Mouse (Mus musculus): ENCODE data around the gene Cdh22. TPM values are rescaled to one million over a fixed set of nuclear protein-coding genes. Genes with fewer than 3 reads are reported as not detected.

Gene Cdh22
- polyA plus RNA-seq, 1 experiment from 2014 or later: 0.50 TPM

DNA sequence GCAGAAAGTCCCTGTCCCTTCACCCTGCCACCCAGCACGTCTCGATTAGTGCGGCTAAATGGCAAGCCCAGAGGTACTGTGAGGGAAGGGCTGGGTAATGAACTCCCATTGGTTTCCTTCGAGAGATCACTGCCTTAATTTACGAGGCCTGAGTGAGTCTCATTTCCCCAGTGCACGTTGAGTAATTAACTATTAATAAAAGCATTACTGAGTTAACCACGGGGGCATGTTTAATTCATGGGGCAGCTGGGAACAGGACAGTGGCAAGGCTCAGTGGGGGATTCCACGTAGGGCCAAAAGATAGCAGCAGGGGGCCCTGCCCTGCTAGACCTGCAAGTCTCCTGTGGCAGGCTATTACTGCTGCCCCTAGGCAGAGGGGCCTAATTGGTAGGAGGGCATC, 36.7 kb upstream of the Cdh22 start:
- WGBS: 21% methylated on average over 8 of the region's 8 CpGs
- ATAC-seq: no peak
- H3K4me2 ChIP-seq (ENCODE audit: low read depth, low read length): no peak overlapping the region
- peaks cover 5% of the 10 kb centered on the region; the same call in 1 of the 2 replicates for H3K4me1 ChIP-seq (ENCODE audit: control insufficient read depth, insufficient read depth, low read length)
- H3K36me3 ChIP-seq (ENCODE audit: control insufficient read depth, insufficient read depth, low read length): no peaks in the 10 kb centered on the region
- no peak overlapping the region for H3K27ac ChIP-seq (ENCODE audit: low read length)
- no peak overlapping the region for H3K9ac ChIP-seq (ENCODE audit: low read depth, low read length)
- H3K4me3 ChIP-seq (ENCODE audit: low read length): no peak overlapping the region
- no peaks in the 10 kb centered on the region for H3K9me3 ChIP-seq (ENCODE audit: control insufficient read depth, low read length)
- 0 out of 2 replicates have a peak, but pooled peaks cover 3% of the 10 kb centered on the region for H3K27me3 ChIP-seq (replicated peaks; ENCODE audit: control insufficient read depth, insufficient read depth, low read length)

DNA sequence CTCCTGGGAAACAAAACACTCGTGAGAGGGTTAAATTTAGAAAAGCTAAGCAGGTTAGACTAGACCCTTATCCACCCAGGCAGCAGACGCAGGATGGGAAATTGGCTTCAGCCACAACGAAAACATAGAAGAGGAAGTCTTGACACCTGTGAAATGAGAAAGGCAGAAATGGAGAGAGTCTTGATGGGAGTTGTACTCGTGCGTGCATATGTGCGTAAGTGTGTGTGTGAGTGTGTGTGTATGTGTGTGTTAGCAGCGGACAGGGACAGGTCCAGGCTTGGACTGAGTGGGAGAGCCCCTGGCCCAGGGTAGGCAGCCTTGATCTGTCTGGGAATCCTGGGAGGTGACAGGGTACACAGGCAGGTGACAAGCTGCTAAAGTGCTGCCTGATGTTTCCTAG, 36.2 kb upstream of the Cdh22 start:
- Histone ChIP-seq H3K4me2 (ENCODE audit: low read depth, low read length) (no peak overlapping the region), H3K36me3 (ENCODE audit: control insufficient read depth, insufficient read depth, low read length) (no peaks in the 10 kb centered on the region), H3K27ac (ENCODE audit: low read length) (no peak overlapping the region), H3K9me3 (ENCODE audit: control insufficient read depth, low read length) (no peaks in the 10 kb centered on the region), H3K4me1 (ENCODE audit: control insufficient read depth, insufficient read depth, low read length) (peaks cover 5% of the 10 kb centered on the region; the same call in 1 of the 2 replicates), H3K27me3 (replicated peaks; ENCODE audit: control insufficient read depth, insufficient read depth, low read length) (0 out of 2 replicates have a peak, but pooled peaks cover 3% of the 10 kb centered on the region), H3K4me3 (ENCODE audit: low read length) (no peak overlapping the region), H3K9ac (ENCODE audit: low read depth, low read length) (no peak overlapping the region)
- no peak for ATAC-seq
- WGBS: 49% methylated on average over 7 of the region's 7 CpGs

DNA sequence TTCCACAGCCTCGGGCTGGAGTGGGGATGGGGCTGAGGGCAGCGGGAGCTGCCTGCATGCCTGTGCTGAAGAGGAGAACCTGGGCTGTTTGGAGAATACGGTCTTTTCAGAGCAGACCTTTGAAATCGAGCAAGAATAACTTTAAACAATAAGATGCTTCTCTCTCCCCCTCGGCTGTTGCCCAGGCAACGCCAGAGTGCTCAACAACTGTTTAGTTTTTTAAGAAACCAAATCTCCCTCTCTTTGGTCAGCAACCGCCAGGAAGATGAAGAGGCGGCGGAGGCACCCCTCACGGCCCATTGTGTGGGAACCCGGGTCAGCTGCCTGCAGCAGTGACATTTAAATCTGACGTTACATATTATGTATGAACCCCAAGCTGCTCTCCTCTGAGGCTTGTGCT, 32.1 kb upstream of the Cdh22 start:
- Histone ChIP-seq H3K4me2 (ENCODE audit: low read depth, low read length) (no peak overlapping the region), H3K4me3 (ENCODE audit: low read length) (no peak overlapping the region), H3K27ac (ENCODE audit: low read length) (no peak overlapping the region), H3K4me1 (ENCODE audit: control insufficient read depth, insufficient read depth, low read length) (no peaks in the 10 kb centered on the region), H3K9ac (ENCODE audit: low read depth, low read length) (no peak overlapping the region), H3K27me3 (replicated peaks; ENCODE audit: control insufficient read depth, insufficient read depth, low read length) (0 out of 2 replicates have a peak, but pooled peaks cover 9% of the 10 kb centered on the region), H3K9me3 (ENCODE audit: control insufficient read depth, low read length) (no peaks in the 10 kb centered on the region), H3K36me3 (ENCODE audit: control insufficient read depth, insufficient read depth, low read length) (no peaks in the 10 kb centered on the region)
- ATAC-seq: no peak
- WGBS: 21% methylated on average over 12 of the region's 12 CpGs

DNA sequence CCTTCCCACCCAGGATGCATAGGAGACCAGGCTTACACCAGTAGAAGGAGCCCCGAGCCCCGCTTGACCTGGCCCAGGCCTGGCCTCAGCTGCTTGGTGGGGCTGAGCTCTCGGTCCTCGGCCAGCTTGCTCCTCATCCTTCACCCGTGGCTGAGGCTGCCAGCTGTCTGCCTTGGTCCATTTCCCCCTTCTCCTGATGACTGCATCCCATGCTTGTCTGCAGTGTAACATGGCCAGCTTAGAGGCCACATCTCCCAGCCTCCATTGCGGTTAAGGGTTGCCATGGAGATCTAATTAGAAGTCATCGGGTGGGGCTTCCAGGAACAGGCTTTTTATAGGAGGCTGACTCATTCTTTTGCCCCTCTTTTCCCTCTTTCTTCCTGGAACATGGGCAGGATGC, 29.2 kb upstream of the Cdh22 start:
- H3K27ac ChIP-seq (ENCODE audit: low read length): no peak overlapping the region
- H3K36me3 ChIP-seq (ENCODE audit: control insufficient read depth, insufficient read depth, low read length): no peaks in the 10 kb centered on the region
- no peak for ATAC-seq
- H3K27me3 ChIP-seq (replicated peaks; ENCODE audit: control insufficient read depth, insufficient read depth, low read length): peaks cover 9% of the 10 kb centered on the region; the same call in 1 of the 2 replicates
- no peaks in the 10 kb centered on the region for H3K9me3 ChIP-seq (ENCODE audit: control insufficient read depth, low read length)
- H3K9ac ChIP-seq (ENCODE audit: low read depth, low read length): no peak overlapping the region
- H3K4me2 ChIP-seq (ENCODE audit: low read depth, low read length): no peak overlapping the region
- no peak overlapping the region for H3K4me3 ChIP-seq (ENCODE audit: low read length)
- H3K4me1 ChIP-seq (ENCODE audit: control insufficient read depth, insufficient read depth, low read length): no peaks in the 10 kb centered on the region
- WGBS: 59% methylated on average over 7 of the region's 7 CpGs

DNA sequence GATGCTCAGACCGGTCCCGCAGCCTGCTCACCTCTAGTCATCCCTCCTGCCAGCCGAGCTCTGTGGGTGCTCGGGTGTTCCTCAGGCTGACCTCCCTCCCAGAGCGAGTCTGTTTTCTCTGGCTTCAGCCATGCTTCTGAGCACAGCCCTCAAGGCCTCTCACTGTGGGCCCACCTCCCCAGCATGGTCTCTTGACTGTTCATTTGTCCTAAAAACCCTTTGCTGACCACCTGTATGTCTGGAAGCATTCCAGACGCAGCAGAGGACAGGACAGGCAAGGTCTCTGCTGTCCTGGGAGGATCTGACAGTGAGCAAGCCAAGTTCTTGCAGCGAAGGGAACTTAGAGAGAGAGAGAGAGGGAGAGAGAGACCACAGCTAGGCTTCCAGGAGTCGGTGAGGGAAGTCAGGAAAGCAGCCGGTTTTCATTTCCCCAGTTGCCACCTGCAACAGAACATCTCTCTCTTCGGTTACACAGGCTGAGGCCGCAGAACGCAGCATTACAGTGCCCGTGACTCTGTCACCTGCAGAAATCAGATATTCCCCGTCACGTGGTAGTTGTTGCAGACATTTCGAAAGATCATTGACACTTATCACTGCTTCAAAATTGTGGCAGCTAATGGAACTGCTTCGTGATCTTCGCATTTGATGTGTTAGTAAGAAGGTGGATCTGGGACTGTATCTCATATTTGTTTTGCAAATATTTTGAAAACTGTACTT, 27.8 kb upstream of the Cdh22 start:
- H3K36me3 ChIP-seq (ENCODE audit: control insufficient read depth, insufficient read depth, low read length): no peaks in the 10 kb centered on the region
- no peak overlapping the region for H3K4me2 ChIP-seq (ENCODE audit: low read depth, low read length)
- H3K27me3 ChIP-seq (replicated peaks; ENCODE audit: control insufficient read depth, insufficient read depth, low read length): peaks cover 9% of the 10 kb centered on the region; the same call in 1 of the 2 replicates
- no peaks in the 10 kb centered on the region for H3K9me3 ChIP-seq (ENCODE audit: control insufficient read depth, low read length)
- 61% methylated on average over 18 of the region's 18 CpGs for WGBS
- no peak overlapping the region for H3K4me3 ChIP-seq (ENCODE audit: low read length)
- H3K4me1 ChIP-seq (ENCODE audit: control insufficient read depth, insufficient read depth, low read length): no peaks in the 10 kb centered on the region
- no peak overlapping the region for H3K27ac ChIP-seq (ENCODE audit: low read length)
- no peak overlapping the region for H3K9ac ChIP-seq (ENCODE audit: low read depth, low read length)
- no peak for ATAC-seq

DNA sequence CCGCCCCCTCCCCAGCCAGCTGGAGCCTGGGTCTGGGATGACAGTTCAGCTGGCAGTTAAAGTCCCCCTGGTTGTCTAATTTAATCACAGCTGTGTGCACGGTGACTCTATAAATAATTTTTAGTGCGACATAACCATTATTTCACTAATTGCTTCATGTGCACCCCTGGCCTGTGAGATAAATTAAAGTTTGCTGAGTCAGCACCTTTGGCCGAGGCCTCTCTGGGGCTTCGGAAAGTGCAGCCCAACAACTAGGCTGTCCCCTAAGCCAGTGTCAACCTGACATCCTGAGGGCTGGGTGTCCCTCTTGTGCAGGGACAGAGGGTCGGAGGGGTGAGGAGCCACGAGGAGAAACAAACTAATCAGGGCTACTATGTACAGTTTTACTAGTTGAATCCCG, 25.2 kb upstream of the Cdh22 start:
- Histone ChIP-seq H3K27me3 (replicated peaks; ENCODE audit: control insufficient read depth, insufficient read depth, low read length) (peaks cover 10% of the 10 kb centered on the region; the same call in 1 of the 2 replicates), H3K4me2 (ENCODE audit: low read depth, low read length) (no peak overlapping the region), H3K4me3 (ENCODE audit: low read length) (no peak overlapping the region), H3K36me3 (ENCODE audit: control insufficient read depth, insufficient read depth, low read length) (no peaks in the 10 kb centered on the region), H3K27ac (ENCODE audit: low read length) (no peak overlapping the region), H3K9me3 (ENCODE audit: control insufficient read depth, low read length) (no peaks in the 10 kb centered on the region), H3K4me1 (ENCODE audit: control insufficient read depth, insufficient read depth, low read length) (no peaks in the 10 kb centered on the region), H3K9ac (ENCODE audit: low read depth, low read length) (no peak overlapping the region)
- WGBS: 72% methylated on average over 8 of the region's 8 CpGs
- ATAC-seq: no peak

DNA sequence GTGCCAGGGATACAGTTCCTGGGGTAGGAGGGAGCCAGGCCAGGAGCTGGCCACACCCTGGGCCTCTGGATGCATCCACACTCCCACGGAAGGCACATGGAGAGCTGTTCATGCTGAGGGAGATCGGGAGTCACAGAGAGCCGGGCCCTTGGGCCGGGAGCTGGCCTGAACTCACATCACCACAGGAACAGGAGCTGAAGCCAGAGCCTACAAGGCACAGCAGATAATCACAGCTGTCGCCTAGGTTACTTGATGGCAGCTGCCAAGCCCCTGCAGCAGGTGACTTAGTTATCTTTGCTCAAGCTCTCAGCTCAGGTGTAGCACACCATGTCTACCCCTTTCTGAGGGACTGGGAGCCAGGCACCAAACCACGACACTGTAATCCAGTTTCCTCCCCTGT, 23.7 kb upstream of the Cdh22 start:
- Histone ChIP-seq H3K4me3 (ENCODE audit: low read length) (no peak overlapping the region), H3K27me3 (replicated peaks; ENCODE audit: control insufficient read depth, insufficient read depth, low read length) (peaks cover 14% of the 10 kb centered on the region), H3K4me2 (ENCODE audit: low read depth, low read length) (no peak overlapping the region), H3K9ac (ENCODE audit: low read depth, low read length) (no peak overlapping the region), H3K4me1 (ENCODE audit: control insufficient read depth, insufficient read depth, low read length) (no peaks in the 10 kb centered on the region), H3K36me3 (ENCODE audit: control insufficient read depth, insufficient read depth, low read length) (no peaks in the 10 kb centered on the region), H3K9me3 (ENCODE audit: control insufficient read depth, low read length) (no peaks in the 10 kb centered on the region), H3K27ac (ENCODE audit: low read length) (no peak overlapping the region)
- no peak for ATAC-seq
- WGBS: 76% methylated on average over 6 of the region's 6 CpGs

DNA sequence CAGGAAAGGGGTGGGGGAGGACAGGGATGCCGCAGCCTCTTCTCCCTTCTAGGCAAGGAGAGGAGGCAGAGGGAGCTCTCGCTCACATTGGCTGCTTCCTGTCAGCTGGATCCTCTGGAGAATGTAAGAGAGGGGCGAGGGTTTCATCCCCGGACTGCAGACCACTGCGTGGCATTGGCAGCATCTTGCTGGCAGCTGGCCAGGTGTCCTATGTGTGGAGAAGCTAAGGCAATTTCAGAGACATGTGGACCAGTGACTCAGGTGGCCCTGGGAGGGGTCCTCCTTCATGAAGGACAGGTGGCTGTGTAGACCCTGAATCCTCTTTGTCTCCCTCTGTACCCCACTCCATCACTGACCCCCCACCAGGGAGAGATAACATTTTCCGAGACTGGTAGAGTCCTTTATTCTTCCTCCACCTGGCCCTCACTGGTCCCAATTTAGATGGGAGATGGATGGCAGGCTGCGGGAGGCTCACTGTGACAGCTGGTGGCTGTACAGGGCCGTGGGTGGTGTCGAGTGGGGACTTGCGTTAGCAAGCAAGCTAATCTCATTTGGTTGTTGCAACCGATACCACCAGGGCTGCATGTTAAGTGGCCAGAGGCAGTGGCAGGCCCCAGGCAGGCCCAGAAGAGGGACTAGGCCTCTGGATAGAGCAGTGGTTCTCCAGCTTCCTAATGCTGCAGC, 22.6 kb upstream of the Cdh22 start:
- H3K9me3 ChIP-seq (ENCODE audit: control insufficient read depth, low read length): no peaks in the 10 kb centered on the region
- no peak for ATAC-seq
- 41% methylated on average over 11 of the region's 11 CpGs for WGBS
- no peak overlapping the region for H3K4me3 ChIP-seq (ENCODE audit: low read length)
- H3K27me3 ChIP-seq (replicated peaks; ENCODE audit: control insufficient read depth, insufficient read depth, low read length): peaks cover 11% of the 10 kb centered on the region
- H3K4me2 ChIP-seq (ENCODE audit: low read depth, low read length): no peak overlapping the region
- H3K36me3 ChIP-seq (ENCODE audit: control insufficient read depth, insufficient read depth, low read length): no peaks in the 10 kb centered on the region
- no peak overlapping the region for H3K27ac ChIP-seq (ENCODE audit: low read length)
- no peaks in the 10 kb centered on the region for H3K4me1 ChIP-seq (ENCODE audit: control insufficient read depth, insufficient read depth, low read length)
- H3K9ac ChIP-seq (ENCODE audit: low read depth, low read length): no peak overlapping the region

DNA sequence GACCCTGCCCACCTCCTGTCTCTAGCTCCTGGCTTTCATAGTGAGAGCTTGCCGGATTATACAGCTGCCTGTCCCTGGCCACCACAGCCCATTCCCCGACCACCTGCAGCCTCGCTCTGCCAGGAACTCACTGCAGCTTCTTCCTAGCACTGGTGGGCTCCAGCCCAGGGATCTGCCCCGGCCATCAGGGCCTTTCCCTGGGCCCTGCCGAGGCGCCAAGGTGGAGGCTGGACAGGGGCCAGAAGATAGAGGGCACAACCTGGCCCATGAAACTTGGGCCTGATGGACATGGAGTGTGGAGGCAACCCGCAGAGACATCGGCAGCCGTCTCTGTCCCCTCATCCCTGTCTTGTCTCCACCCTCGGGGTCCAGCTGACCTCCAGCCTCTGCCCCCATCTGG, 21.6 kb upstream of the Cdh22 start:
- H3K4me3 ChIP-seq (ENCODE audit: low read length): no peak overlapping the region
- H3K4me2 ChIP-seq (ENCODE audit: low read depth, low read length): no peak overlapping the region
- ATAC-seq: no peak
- no peak overlapping the region for H3K27ac ChIP-seq (ENCODE audit: low read length)
- 70% methylated on average over 10 of the region's 10 CpGs for WGBS
- H3K9me3 ChIP-seq (ENCODE audit: control insufficient read depth, low read length): no peaks in the 10 kb centered on the region
- no peak overlapping the region for H3K9ac ChIP-seq (ENCODE audit: low read depth, low read length)
- H3K36me3 ChIP-seq (ENCODE audit: control insufficient read depth, insufficient read depth, low read length): no peaks in the 10 kb centered on the region
- H3K27me3 ChIP-seq (replicated peaks; ENCODE audit: control insufficient read depth, insufficient read depth, low read length): peaks cover 11% of the 10 kb centered on the region
- no peaks in the 10 kb centered on the region for H3K4me1 ChIP-seq (ENCODE audit: control insufficient read depth, insufficient read depth, low read length)

Data from intestine, embryonic 16.5 days (tissue).